Mouse (Mus musculus): ENCODE results near the gene Cops8.

Cops8 gene

DNA sequence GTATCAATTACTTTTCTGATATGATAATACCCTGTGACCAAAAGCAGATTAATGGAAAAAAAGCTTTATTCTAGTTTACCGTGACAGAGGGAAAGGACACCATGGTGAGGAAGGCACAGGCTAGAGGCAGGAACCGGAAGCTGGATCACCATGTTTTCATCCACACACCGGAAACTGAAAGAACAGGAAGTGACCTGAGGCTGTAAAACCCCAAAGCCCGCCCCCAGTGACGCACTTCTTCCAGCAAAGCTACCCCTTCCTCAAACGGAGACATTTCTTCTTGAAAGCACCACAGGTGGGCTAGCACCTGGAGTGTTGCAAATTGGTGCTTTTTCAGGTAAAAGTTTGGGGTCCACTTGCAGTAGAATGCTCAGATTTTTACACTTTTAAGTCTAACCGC is 20.1 kb upstream of the Cops8 start:
- H3K4me1 ChIP-seq (replicated peaks; ENCODE audit: low read depth, low read length), result peaks cover 3% of the 10 kb centered on the region; the same call in 1 of the 2 replicates
- no peaks in the 10 kb centered on the region for H3K27me3 ChIP-seq (ENCODE audit: insufficient read depth, low read length)
- no peak overlapping the region for H3K4me3 ChIP-seq (replicated peaks; ENCODE audit: low read length)
- no peak for TF ChIP-seq CTCF (conservative IDR thresholded peaks at IDR 0.05; ENCODE audit: low read length)
- no peak for TF ChIP-seq NANOG (IDR thresholded peaks at IDR 0.05; ENCODE audit: borderline replicate concordance, low read length)
- TF ChIP-seq POU5F1 (IDR thresholded peaks at IDR 0.05; ENCODE audit: borderline replicate concordance, low read length), result no peak
- no peaks in the 10 kb centered on the region for H3K36me3 ChIP-seq (ENCODE audit: insufficient read depth, low read length)
- H3K9me3 ChIP-seq (ENCODE audit: low read length), result no peaks in the 10 kb centered on the region

DNA sequence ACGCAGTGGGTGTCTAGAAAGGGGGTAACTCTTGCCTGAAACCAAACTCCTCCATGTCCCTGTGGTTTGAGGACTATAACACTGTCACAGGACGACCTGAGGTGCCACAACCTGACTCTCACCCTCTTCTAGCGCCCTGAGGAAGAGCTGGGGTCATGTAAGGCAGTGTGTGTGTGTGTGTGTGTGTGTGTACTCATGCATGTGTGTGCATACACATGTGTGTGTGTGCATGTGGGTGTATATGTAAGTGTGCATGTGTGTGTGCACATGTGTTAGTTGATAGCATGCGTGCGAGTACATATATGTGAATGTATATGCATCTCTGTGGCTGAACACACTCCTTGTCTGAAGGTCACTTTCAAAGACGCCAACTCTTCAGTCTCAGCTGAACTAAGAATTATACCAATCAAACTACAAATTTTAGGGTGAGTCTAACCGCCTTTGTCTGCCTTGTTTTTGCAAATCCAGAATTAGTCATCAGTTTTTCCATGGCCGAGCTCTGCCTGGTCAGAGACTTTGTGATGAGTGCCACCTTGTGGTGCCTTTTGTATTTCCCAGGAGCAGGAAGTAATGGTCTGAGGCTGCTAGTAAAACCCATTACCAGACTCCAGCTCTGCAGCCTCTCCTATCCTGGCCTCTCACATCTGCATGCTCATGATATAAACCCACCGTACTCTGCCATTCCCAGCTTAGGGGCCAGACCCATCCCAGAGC is 14.6 kb upstream of the Cops8 start:
- no peaks in the 10 kb centered on the region for H3K4me1 ChIP-seq (replicated peaks; ENCODE audit: low read depth, low read length)
- H3K4me3 ChIP-seq (replicated peaks; ENCODE audit: low read length), result no peak overlapping the region
- TF ChIP-seq CTCF (conservative IDR thresholded peaks at IDR 0.05; ENCODE audit: low read length) (peak; percentile 62), POU5F1 (IDR thresholded peaks at IDR 0.05; ENCODE audit: borderline replicate concordance, low read length) (no peak), NANOG (IDR thresholded peaks at IDR 0.05; ENCODE audit: borderline replicate concordance, low read length) (no peak)
- H3K36me3 ChIP-seq (ENCODE audit: insufficient read depth, low read length), result no peaks in the 10 kb centered on the region
- H3K27me3 ChIP-seq (ENCODE audit: insufficient read depth, low read length), result no peaks in the 10 kb centered on the region
- no peaks in the 10 kb centered on the region for H3K9me3 ChIP-seq (ENCODE audit: low read length)

DNA sequence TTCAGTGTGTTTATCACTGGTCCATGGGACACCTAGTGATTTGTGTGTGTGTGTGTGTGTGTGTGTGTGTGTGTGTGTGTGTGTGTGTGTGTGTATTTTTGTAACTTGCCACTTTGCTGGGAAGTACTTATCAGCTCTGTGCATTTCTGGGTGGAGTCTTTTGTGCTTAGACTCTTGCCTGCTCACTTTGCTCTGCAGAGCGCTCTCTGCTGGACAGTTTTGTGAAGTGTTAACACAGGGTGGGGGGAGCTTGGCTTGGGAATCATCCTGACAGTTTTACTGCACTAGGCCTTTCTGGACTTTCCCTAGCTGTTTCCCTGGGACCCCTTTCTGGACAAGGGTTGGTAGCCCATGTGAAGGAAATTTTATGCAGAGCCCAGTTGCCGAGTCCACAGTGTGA is 12.0 kb upstream of the Cops8 start:
- Histone ChIP-seq H3K4me1 (replicated peaks; ENCODE audit: low read depth, low read length) (no peaks in the 10 kb centered on the region), H3K9me3 (ENCODE audit: low read length) (no peaks in the 10 kb centered on the region), H3K27me3 (ENCODE audit: insufficient read depth, low read length) (peaks cover 3% of the 10 kb centered on the region; the same call in 1 of the 2 replicates), H3K36me3 (ENCODE audit: insufficient read depth, low read length) (no peaks in the 10 kb centered on the region), H3K4me3 (replicated peaks; ENCODE audit: low read length) (no peak overlapping the region)
- TF ChIP-seq CTCF (conservative IDR thresholded peaks at IDR 0.05; ENCODE audit: low read length), result peak; percentile 31
- no peak for TF ChIP-seq NANOG (IDR thresholded peaks at IDR 0.05; ENCODE audit: borderline replicate concordance, low read length)
- no peak for TF ChIP-seq POU5F1 (IDR thresholded peaks at IDR 0.05; ENCODE audit: borderline replicate concordance, low read length)

DNA sequence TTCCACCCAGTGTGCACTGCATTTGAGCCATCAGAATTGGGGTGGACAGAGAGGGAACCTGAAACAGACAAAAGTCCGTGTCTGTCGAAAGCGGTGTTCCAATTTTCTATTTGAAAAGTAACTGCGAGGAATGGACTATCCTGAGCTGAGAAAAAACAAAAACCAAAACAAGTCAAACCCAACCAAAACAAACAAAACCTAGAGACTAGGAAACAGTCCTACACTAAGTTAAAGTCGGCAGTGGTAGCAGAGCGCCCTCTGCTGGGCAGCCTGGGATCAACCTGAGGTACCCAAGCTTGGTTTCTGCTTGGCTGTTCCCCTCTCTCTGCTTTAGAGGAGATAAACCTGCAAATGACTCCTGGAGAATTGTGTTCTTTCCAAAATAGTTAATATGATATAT is 10.0 kb upstream of the Cops8 start:
- peaks cover 3% of the 10 kb centered on the region; the same call in 1 of the 2 replicates for H3K27me3 ChIP-seq (ENCODE audit: insufficient read depth, low read length)

DNA sequence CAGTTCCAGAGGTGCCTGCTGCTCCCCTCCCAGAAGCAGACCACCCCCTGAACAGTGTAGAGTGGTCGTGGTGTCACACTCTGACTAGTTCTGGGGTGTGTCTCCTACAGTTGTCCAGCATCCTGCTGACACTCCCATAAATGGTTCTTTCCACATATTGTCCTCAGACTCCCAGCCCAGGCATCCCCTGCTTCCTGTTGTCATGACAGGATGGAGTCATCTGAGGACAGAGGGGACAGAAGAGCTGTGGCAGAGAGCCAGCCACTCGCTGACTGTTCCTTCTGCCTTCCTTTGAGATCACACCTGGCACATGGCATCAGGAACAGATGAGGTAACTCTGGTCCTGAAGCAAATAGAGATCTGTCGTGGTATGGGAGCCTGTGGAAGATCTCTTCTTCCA is 3.6 kb upstream of the Cops8 start:
- TF ChIP-seq POU5F1 (IDR thresholded peaks at IDR 0.05; ENCODE audit: borderline replicate concordance, low read length), result no peak
- TF ChIP-seq CTCF (conservative IDR thresholded peaks at IDR 0.05; ENCODE audit: low read length), result no peak
- peaks cover 11% of the 10 kb centered on the region for H3K4me1 ChIP-seq (replicated peaks; ENCODE audit: low read depth, low read length)
- peaks cover 6% of the 10 kb centered on the region; the same call in 1 of the 2 replicates for H3K27me3 ChIP-seq (ENCODE audit: insufficient read depth, low read length)
- H3K9me3 ChIP-seq (ENCODE audit: low read length), result no peaks in the 10 kb centered on the region
- H3K4me3 ChIP-seq (replicated peaks; ENCODE audit: low read length), result no peak overlapping the region
- H3K36me3 ChIP-seq (ENCODE audit: insufficient read depth, low read length), result no peaks in the 10 kb centered on the region

More for the DNA sequence above, 10.0 kb upstream of the Cops8 start:
- Histone ChIP-seq H3K4me3 (replicated peaks; ENCODE audit: low read length) (no peak overlapping the region), H3K36me3 (ENCODE audit: insufficient read depth, low read length) (no peaks in the 10 kb centered on the region), H3K4me1 (replicated peaks; ENCODE audit: low read depth, low read length) (no peaks in the 10 kb centered on the region), H3K9me3 (ENCODE audit: low read length) (no peaks in the 10 kb centered on the region)
- TF ChIP-seq NANOG (IDR thresholded peaks at IDR 0.05; ENCODE audit: borderline replicate concordance, low read length) (no peak), CTCF (conservative IDR thresholded peaks at IDR 0.05; ENCODE audit: low read length) (peak; percentile 73)

DNA sequence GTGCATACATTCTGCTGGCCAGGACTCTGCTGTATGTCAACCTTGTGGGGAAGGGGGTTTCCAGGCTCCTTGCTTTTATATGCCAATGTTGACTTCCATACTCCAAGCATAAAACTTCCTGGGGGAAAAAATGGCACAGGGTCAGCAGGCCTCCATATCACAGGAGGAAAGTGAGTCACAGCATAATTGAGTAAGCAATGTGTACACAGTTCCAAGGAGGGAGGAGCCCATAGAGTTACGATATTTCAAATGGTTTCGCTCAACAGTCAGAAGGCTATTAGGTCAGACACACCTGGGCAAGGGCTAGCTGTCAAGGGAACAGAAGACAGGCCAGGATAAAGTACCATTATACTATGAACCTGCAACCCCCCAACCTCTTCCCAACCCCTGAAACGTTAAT is 1.7 kb upstream of the Cops8 start:
- Histone ChIP-seq H3K27me3 (ENCODE audit: insufficient read depth, low read length) (peaks cover 6% of the 10 kb centered on the region; the same call in 1 of the 2 replicates), H3K4me3 (replicated peaks; ENCODE audit: low read length) (no peak overlapping the region), H3K9me3 (ENCODE audit: low read length) (no peaks in the 10 kb centered on the region), H3K36me3 (ENCODE audit: insufficient read depth, low read length) (peaks cover 14% of the 10 kb centered on the region), H3K4me1 (replicated peaks; ENCODE audit: low read depth, low read length) (peaks cover 19% of the 10 kb centered on the region)
- TF ChIP-seq POU5F1 (IDR thresholded peaks at IDR 0.05; ENCODE audit: borderline replicate concordance, low read length) (no peak), NANOG (IDR thresholded peaks at IDR 0.05; ENCODE audit: borderline replicate concordance, low read length) (no peak), CTCF (conservative IDR thresholded peaks at IDR 0.05; ENCODE audit: low read length) (no peak)

DNA sequence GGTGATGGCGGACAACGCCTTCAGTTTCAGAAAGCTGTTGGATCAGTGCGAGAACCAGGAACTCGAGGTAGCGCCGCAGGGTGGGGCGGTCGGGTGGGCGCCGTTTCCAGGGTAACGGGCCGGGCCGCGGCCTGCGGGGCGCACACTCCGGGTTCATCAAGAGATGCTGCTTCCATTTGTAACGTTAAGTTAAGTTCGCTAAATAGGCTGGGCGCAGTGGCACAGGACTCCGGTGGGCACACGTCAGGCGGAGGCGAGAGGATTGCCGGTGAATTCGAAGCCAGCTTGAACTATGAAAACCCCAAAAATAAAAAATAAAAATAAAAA is 743 bp downstream of the Cops8 start:
- H3K4me1 ChIP-seq (replicated peaks; ENCODE audit: low read depth, low read length), result peaks cover 21% of the 10 kb centered on the region
- H3K36me3 ChIP-seq (ENCODE audit: insufficient read depth, low read length), result peaks cover 38% of the 10 kb centered on the region
- TF ChIP-seq CTCF (conservative IDR thresholded peaks at IDR 0.05; ENCODE audit: low read length), result no peak
- no peak for TF ChIP-seq POU5F1 (IDR thresholded peaks at IDR 0.05; ENCODE audit: borderline replicate concordance, low read length)
- no peak for TF ChIP-seq NANOG (IDR thresholded peaks at IDR 0.05; ENCODE audit: borderline replicate concordance, low read length)
- peaks cover 6% of the 10 kb centered on the region; the same call in 1 of the 2 replicates for H3K27me3 ChIP-seq (ENCODE audit: insufficient read depth, low read length)
- peak overlapping the region; percentile 89 for H3K4me3 ChIP-seq (replicated peaks; ENCODE audit: low read length)
- H3K9me3 ChIP-seq (ENCODE audit: low read length), result no peaks in the 10 kb centered on the region

DNA sequence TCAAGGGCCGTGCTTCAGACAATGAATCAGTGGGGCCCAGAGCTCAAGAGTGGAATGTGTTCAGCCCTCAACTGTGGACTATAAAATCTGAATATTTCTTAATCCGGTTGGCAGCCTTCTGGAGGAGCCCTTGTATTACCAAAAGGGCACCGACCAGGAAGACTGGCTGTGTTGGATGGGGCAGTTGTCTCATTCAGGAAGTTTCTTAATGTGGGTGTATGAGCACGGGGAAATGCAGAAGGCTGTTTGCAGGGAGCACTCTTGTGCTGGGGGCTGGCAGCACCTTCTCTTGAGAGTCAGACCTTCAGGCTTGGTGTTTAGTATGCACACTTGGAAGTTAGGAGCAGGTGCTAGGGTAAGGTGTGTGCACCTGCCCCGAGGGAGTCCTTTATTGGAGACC is 6.6 kb downstream of the Cops8 start:
- no peaks in the 10 kb centered on the region for H3K27me3 ChIP-seq (ENCODE audit: insufficient read depth, low read length)
- peaks cover 13% of the 10 kb centered on the region for H3K4me1 ChIP-seq (replicated peaks; ENCODE audit: low read depth, low read length)
- H3K9me3 ChIP-seq (ENCODE audit: low read length), result no peaks in the 10 kb centered on the region
- TF ChIP-seq NANOG (IDR thresholded peaks at IDR 0.05; ENCODE audit: borderline replicate concordance, low read length), result no peak
- no peak for TF ChIP-seq POU5F1 (IDR thresholded peaks at IDR 0.05; ENCODE audit: borderline replicate concordance, low read length)
- no peak for TF ChIP-seq CTCF (conservative IDR thresholded peaks at IDR 0.05; ENCODE audit: low read length)
- H3K36me3 ChIP-seq (ENCODE audit: insufficient read depth, low read length), result peaks cover 96% of the 10 kb centered on the region
- no peak overlapping the region for H3K4me3 ChIP-seq (replicated peaks; ENCODE audit: low read length)

DNA sequence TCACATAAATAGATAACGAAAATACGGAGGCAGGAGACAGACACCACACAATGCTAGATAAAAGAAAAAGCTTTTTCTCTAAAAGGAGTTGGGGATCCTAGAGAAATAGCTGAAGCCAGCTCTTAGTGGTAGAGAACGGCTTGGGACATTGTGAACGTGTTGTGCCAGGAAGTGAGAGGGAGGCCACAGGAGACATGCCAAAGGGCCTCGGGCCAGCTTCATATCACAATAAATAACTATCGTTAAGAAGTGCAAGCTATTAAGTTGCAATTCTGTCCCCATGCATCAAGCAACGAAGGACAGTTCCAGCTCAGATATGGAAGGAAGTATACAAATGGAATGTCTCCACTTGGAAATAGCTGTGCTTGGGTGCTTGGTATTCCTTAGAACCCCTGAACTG is 14.5 kb downstream of the Cops8 start:
- H3K4me1 ChIP-seq (replicated peaks; ENCODE audit: low read depth, low read length), result no peaks in the 10 kb centered on the region
- H3K4me3 ChIP-seq (replicated peaks; ENCODE audit: low read length), result no peak overlapping the region
- TF ChIP-seq POU5F1 (IDR thresholded peaks at IDR 0.05; ENCODE audit: borderline replicate concordance, low read length), result no peak
- TF ChIP-seq CTCF (conservative IDR thresholded peaks at IDR 0.05; ENCODE audit: low read length), result no peak
- TF ChIP-seq NANOG (IDR thresholded peaks at IDR 0.05; ENCODE audit: borderline replicate concordance, low read length), result no peak
- peaks cover 22% of the 10 kb centered on the region for H3K36me3 ChIP-seq (ENCODE audit: insufficient read depth, low read length)
- no peaks in the 10 kb centered on the region; the same call in 1 of the 2 replicates for H3K27me3 ChIP-seq (ENCODE audit: insufficient read depth, low read length)
- no peaks in the 10 kb centered on the region for H3K9me3 ChIP-seq (ENCODE audit: low read length)
